Mouse (Mus musculus) cerebellum, adult 2 months (tissue): Measurements from ENCODE around the gene Gabra5. TPM values are rescaled to one million over a fixed set of nuclear protein-coding genes. Genes with fewer than 3 reads are reported as not detected.
A peak's percentile ranks its signal among the peaks of the same experiment; 100 is the strongest.

Experiments used
- DNase-seq, 2 experiments: peaks; one replicate each; pipeline ENCODE4 v3.0.0; 2021
- H3K27ac ChIP-seq: fragments of 200-500 bp; 2 replicates; pipeline ENCODE4 v1.5.1; 2012; ENCODE audit warnings: low read length, control low read depth, inconsistent platforms; ENCODE audit not compliant: insufficient read depth
- H3K27me3 ChIP-seq: fragments of 200-500 bp; 2 replicates; pipeline ENCODE4 v1.6.1; 2012; ENCODE audit warnings: inconsistent platforms, mild to moderate bottlenecking, low read length, moderate library complexity; ENCODE audit not compliant: control insufficient read depth, insufficient read depth
- H3K4me1 ChIP-seq: fragments of 200-500 bp; 2 replicates; pipeline ENCODE4 v1.6.1; 2011; ENCODE audit warnings: low read length; ENCODE audit not compliant: control insufficient read depth, insufficient read depth
- H3K4me3 ChIP-seq: fragments of 200-500 bp; replicated peaks from 2 replicates; pipeline ENCODE3; 2011; ENCODE audit warnings: mild to moderate bottlenecking, low read depth, low read length, control low read depth; ENCODE audit not compliant: insufficient read depth
- CTCF ChIP-seq: fragments of 200-500 bp; IDR thresholded peaks from 2 replicates; pipeline ENCODE4 v1.5.1; 2011; ENCODE audit warnings: low read depth, mild to moderate bottlenecking, control low read depth, low read length, moderate library complexity, borderline replicate concordance; ENCODE audit not compliant: insufficient read depth
- POLR2A ChIP-seq: fragments of 200-500 bp; IDR thresholded peaks from 2 replicates; pipeline ENCODE4 v1.6.1; 2011; ENCODE audit warnings: low read length, control low read depth, borderline replicate concordance; ENCODE audit not compliant: insufficient read depth
- WGBS: fragments of 180-500 bp; shearing (Covaris S2); methylation state at CpG from one replicate; pipeline ENCODE4 v1.1.7; 2018; 5-methylcytosine and 5-hydroxymethylcytosine counted together
- polyA plus RNA-seq: library from polyadenylated mRNA; depleted of rRNA; stranded (reverse); fragments of >200 nt; gene quantifications from 2 replicates; pipeline ENCODE4 v1.2.3, GENCODE M21; 2012

The Gabra5 gene
- polyA plus RNA-seq, 1 experiment, result 19.4 TPM

DNA sequence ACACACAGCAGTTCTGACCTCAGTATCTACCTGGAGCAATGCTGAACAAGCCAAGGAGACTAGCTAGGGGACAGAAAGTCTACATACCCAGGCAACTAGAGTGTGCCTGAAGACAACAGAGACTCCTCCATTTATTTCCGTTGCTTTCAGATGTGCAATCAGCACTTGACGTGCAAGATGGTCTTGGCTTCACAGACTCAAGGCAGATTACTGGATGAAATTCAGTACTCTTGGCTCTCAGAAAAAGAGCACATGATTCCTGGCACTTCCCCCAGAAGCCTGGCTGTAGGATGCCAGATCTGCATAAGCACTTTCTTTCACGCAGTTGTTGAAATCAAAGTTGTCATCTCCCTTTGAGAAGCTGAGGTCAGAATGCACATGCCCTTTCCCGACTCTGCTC is 18.1 kb downstream of the Gabra5 start:
- DNase-seq, result peak in 1 of 2 experiments; percentile 13
- H3K4me1 ChIP-seq, result no peaks in the 10 kb centered on the region
- H3K27ac ChIP-seq, result no peak overlapping the region
- H3K4me3 ChIP-seq, result no peak overlapping the region
- no peaks in the 10 kb centered on the region for H3K27me3 ChIP-seq
- WGBS, result 6% methylated on average over 4 of the region's 4 CpGs
- TF ChIP-seq POLR2A, result no peak
- no peak for TF ChIP-seq CTCF

DNA sequence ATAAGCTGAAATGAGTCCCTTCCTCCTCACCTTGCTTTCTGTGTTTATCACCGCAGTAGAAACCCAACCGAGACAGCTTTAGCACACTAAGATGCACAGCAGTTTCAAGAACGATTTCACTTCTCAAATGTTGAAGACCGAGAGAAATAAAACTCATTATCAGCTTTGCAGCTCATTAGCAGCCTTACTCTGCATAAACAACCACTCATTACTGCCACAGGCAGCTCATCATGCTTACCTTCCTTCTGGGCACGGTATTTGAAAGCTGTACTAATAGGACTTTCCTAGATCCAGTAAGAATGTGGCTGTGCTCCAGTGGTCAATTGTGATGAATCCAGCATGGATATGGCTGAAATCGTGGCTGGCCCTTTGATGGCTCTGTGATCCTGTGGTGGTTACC is 23.0 kb downstream of the Gabra5 start:
- 76% methylated on average over 6 of the region's 6 CpGs for WGBS
- H3K27me3 ChIP-seq, result no peaks in the 10 kb centered on the region
- H3K4me1 ChIP-seq, result no peaks in the 10 kb centered on the region
- H3K4me3 ChIP-seq, result no peak overlapping the region
- no peak for DNase-seq
- no peak overlapping the region for H3K27ac ChIP-seq
- TF ChIP-seq POLR2A, result no peak
- TF ChIP-seq CTCF, result no peak

DNA sequence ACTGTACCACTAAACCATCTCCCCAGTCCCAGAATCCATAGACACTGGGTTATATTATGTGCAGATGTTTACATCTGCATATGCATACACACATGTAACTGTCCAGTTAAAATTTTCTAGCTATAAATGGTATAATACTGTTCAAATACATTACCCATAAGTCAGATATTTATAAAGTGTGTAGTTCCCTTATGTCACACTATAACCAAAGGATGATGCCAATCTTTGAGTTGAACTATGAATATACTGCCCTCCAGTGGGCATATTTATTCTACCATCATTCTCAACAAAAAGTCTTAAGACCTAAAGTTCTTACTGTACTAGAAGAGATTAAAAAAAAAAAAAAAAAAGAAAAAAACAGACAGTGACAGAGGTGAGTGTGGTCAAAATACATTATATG is 27.0 kb downstream of the Gabra5 start:
- Histone ChIP-seq H3K4me1 (no peaks in the 10 kb centered on the region), H3K4me3 (no peak overlapping the region), H3K27ac (no peak overlapping the region), H3K27me3 (no peaks in the 10 kb centered on the region)
- TF ChIP-seq POLR2A, result no peak
- TF ChIP-seq CTCF, result no peak
- no peak for DNase-seq

DNA sequence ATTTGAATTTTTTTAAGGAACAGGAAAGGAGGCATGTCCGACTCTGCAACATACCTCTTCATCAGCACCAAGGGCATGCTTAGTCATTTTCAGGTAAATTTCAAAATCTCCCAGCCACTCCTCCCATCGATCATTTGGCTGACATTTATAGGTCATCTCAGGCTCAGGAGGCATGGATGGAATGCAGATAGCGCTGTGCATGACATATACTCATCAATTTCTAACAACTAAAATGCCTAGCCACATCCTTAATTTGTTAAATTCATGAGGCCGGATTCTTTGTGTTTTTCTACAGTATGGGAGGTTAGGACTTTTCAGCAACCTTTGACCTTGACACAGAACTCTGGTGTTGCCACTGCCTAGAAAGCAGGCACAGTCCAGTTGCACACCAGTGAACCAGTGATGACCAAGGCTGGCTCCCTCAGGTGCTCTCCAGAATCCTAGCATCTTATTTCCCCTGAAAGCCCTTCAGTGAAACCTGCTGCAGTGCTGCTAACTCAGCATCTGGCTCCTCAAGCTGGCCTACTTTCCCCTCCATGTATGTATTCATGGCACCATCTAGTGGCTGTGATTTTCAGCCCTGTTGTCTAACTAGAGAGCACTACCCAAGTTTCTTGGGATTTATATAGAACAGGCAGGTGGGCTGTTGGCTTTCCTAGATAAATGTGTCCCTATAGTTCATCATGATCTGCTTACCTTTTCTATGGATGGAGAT is 35.9 kb downstream of the Gabra5 start:
- H3K27me3 ChIP-seq, result no peaks in the 10 kb centered on the region; the same call in 1 of the 2 replicates
- no peak overlapping the region for H3K27ac ChIP-seq
- peak; percentile 16; the same call in 1 of the 2 replicates for TF ChIP-seq CTCF
- no peak for TF ChIP-seq POLR2A
- DNase-seq, result peak; percentile 17 to 26
- WGBS, result 86% methylated on average over 4 of the region's 4 CpGs
- no peak overlapping the region for H3K4me3 ChIP-seq
- H3K4me1 ChIP-seq, result no peaks in the 10 kb centered on the region; the same call in 1 of the 2 replicates

DNA sequence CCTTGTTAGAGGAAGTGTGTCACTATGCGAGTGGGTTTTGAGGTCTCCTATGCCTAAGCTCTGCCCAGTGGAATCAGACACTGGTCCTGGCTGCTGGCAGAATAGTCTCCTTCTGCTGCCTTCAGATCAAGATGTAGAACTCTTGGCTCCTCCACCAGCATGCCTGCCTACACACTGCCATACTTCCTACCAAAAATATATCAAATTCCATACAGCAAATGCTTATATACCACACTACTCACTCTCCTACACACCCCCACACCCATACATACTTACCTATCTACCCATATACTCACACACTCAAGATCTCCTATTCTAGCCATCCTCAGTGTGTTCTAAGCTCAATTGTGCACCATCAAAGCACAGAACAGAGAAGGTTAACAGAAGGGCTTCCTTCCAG is 38.5 kb downstream of the Gabra5 start:
- DNase-seq, result no peak
- WGBS, result 94% methylated on average over 1 of the region's 1 CpGs
- no peaks in the 10 kb centered on the region; the same call in 1 of the 2 replicates for H3K4me1 ChIP-seq
- H3K27ac ChIP-seq, result no peak overlapping the region
- no peak overlapping the region for H3K4me3 ChIP-seq
- H3K27me3 ChIP-seq, result no peaks in the 10 kb centered on the region; the same call in 1 of the 2 replicates
- no peak for TF ChIP-seq CTCF
- TF ChIP-seq POLR2A, result no peak

DNA sequence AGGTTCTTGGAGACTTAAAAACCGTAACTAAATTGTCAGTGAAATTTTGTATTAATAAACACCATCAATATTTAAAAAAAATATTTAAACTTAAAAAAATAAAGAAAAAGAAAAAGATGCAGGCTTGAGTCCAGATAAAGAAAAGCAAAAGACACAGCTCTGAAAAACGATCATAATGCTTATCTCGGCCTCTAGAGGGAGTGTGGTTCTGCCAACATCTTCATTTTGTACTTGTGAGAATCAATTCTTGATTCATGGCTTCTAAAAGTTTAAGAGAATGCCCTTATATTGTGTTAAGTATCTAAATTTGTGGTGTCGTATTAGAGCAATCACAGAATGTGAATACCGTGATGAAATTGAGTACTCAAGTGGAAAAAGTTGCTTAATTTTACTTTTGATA is 49.5 kb downstream of the Gabra5 start:
- DNase-seq, result no peak
- H3K4me1 ChIP-seq, result no peaks in the 10 kb centered on the region
- WGBS, result 62% methylated on average over 5 of the region's 5 CpGs
- no peak overlapping the region for H3K4me3 ChIP-seq
- H3K27me3 ChIP-seq, result no peaks in the 10 kb centered on the region
- H3K27ac ChIP-seq, result no peak overlapping the region
- TF ChIP-seq CTCF, result no peak
- TF ChIP-seq POLR2A, result no peak

DNA sequence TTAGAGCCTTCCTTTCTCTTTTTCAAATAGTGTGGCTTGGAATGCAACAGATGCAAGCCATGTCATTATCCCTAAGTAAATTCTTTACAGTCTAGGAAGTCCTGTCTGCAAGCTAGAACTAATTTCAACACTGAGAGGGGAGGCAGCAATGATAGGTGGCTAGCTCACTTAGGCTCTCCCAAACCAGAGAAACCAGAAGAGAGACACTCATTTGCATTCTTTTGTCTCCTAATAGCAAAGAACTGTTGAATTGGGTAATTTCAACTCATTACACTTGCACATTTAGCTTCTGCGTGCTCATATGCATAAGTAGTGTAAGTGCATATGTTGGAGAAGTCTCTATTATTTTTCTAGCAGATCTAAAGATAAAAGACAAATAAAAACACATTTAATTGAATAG is 61.6 kb downstream of the Gabra5 start:
- 72% methylated on average over 1 of the region's 1 CpGs for WGBS
- no peak for TF ChIP-seq POLR2A
- TF ChIP-seq CTCF, result no peak
- DNase-seq, result no peak
- no peak overlapping the region for H3K4me3 ChIP-seq
- H3K27me3 ChIP-seq, result no peaks in the 10 kb centered on the region
- no peaks in the 10 kb centered on the region for H3K4me1 ChIP-seq
- no peak overlapping the region for H3K27ac ChIP-seq

DNA sequence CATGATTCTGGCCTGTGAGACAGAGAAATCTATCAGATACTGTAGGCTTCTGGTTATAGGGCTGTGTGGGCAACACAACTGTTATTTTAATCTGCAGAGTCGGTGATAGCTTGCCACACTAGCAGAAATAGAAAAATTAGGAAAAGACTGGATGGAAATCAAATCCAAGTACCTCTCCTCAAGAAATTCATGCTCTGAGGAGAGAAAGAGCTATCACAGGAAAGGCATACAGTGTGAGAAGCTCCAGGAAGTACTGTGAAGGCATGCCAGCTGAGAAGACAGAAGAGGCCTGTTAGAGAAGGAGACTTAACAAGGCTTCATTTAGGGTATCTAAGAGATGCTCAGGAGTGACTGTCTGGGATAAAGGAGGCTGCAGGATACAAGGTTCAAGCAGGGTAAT is 87.2 kb downstream of the Gabra5 start:
- Histone ChIP-seq H3K27me3 (no peaks in the 10 kb centered on the region), H3K4me1 (no peaks in the 10 kb centered on the region), H3K27ac (no peak overlapping the region), H3K4me3 (no peak overlapping the region)
- TF ChIP-seq POLR2A, result no peak
- no peak for TF ChIP-seq CTCF
- no peak for DNase-seq
- WGBS, result 91% methylated on average over 1 of the region's 1 CpGs

DNA sequence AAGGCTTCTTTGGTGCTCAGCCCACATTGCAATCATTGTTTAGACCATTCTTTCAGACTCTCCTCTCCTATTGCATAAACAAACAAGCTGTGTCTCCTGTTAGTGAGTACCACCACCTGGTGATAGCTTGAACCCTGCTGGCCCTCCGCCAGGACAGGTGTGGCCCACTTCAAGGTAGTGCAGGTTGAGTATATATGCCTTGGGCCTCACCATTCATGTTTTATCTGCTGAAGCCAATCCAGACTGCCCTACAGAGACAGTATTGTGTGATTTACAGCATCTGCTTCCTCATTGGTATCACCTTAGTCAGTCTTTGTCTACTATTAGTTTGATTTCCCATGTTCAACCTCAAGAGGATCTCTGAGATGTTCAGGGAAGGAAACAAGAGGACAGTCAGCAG is 88.8 kb downstream of the Gabra5 start:
- TF ChIP-seq POLR2A (no peak), CTCF (no peak)
- DNase-seq, result no peak
- Histone ChIP-seq H3K4me1 (no peaks in the 10 kb centered on the region), H3K27ac (no peak overlapping the region), H3K27me3 (no peaks in the 10 kb centered on the region), H3K4me3 (no peak overlapping the region)
- WGBS, result 77% methylated on average over 1 of the region's 1 CpGs
